Mouse (Mus musculus) E14TG2a.4 (cell line): ENCODE data around the gene Lepr.

Source experiments
- CTCF ChIP-seq: conservative IDR thresholded peaks from 2 replicates; pipeline ENCODE4 v1.5.1; 2014; ENCODE audit warnings: low read length
- NANOG ChIP-seq: IDR thresholded peaks from 2 replicates; pipeline ENCODE4 v1.6.1; 2014; ENCODE audit warnings: borderline replicate concordance, low read length, mixed read lengths
- POU5F1 ChIP-seq: IDR thresholded peaks from 2 replicates; pipeline ENCODE4 v1.6.1; 2014; ENCODE audit warnings: low read length, borderline replicate concordance

DNA sequence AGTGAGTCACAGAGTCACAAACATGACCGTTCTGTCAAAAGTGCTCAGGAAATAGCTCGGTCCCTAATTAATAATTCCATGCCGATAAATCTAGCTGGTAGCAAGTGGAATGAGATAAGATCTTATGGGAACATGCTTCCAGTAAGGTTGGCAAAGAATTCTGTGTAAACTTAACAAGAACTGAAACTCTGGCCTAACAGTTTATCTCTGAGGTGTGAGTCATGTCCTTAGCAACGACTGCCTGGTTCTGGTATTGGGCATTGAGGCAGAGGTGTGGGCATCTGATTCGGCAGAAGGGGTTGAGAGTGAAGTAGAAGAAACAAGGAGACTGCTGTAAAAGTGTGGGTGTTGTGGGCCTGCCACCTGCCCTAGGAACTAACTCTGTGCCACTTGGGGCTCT lies 47.4 kb upstream of the Lepr start:
- no peak for TF ChIP-seq CTCF
- no peak for TF ChIP-seq POU5F1
- no peak for TF ChIP-seq NANOG
